16 mouse cellular contexts compared by ENCODE assay signal in the genomic region with DNA sequence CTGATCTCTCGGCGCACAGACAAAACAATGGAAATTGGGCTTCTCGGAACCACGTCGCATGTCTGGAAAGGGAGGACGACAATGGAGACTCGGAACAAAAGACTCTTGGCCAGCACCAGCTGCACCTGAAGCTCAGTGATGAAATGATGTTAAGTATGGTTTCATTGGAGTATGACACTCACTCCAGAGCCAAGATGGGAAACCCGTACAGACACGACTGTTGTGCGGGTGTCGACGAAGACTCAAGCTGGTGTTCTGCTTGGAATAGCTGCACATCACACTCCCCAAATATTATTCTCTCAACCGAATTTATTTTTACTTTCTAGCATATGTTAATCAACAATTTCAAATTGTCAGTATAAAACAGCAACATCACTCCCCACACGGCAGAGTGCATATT.
"Had no signal": no experiment of that assay in that cellular context is flagged by ENCODE, and none has a peak within 500 bp of the region (broad histone marks: within the 10 kb centered on the region; RNA-seq: fewer than 3 reads in every experiment).

No protein-coding gene starts in this region.

- DNase-seq: kidney, adult 18-20 months; kidney, adult 9 months; kidney, postnatal 14 days; kidney, postnatal 4 days; liver, postnatal 0 days; retina, postnatal 1 day; right cerebral cortex, postnatal 25 days; spleen, adult 18-20 months; thymus, postnatal 25 days had no signal

- H3K9ac ChIP-seq: liver, embryonic 14.5 days; liver, postnatal 0 days; lung, embryonic 14.5 days; midbrain, embryonic 12.5 days; midbrain, embryonic 15.5 days; stomach, embryonic 15.5 days had no signal

- ATAC-seq: liver, postnatal 0 days; lung, postnatal 0 days had no signal

- H3K9me3 ChIP-seq: midbrain, embryonic 12.5 days; midbrain, embryonic 15.5 days; stomach, embryonic 15.5 days had no signal

- H3K4me1 ChIP-seq: midbrain, embryonic 15.5 days had no signal

- H3K27me3 ChIP-seq: midbrain, embryonic 12.5 days; midbrain, embryonic 15.5 days; stomach, embryonic 15.5 days had no signal

- H3K4me2 ChIP-seq: lung, embryonic 14.5 days; midbrain, embryonic 12.5 days; midbrain, embryonic 15.5 days; stomach, embryonic 15.5 days had no signal

- H3K27ac ChIP-seq: liver, embryonic 14.5 days; macrophage; midbrain, embryonic 12.5 days; midbrain, embryonic 15.5 days; stomach, embryonic 15.5 days had no signal

- H3K36me3 ChIP-seq: midbrain, embryonic 12.5 days; midbrain, embryonic 15.5 days; stomach, embryonic 15.5 days had no signal

- H3K4me3 ChIP-seq: midbrain, embryonic 12.5 days; midbrain, embryonic 15.5 days; stomach, embryonic 15.5 days had no signal
